8 mouse cellular contexts compared by ENCODE assay signal in the genomic region with DNA sequence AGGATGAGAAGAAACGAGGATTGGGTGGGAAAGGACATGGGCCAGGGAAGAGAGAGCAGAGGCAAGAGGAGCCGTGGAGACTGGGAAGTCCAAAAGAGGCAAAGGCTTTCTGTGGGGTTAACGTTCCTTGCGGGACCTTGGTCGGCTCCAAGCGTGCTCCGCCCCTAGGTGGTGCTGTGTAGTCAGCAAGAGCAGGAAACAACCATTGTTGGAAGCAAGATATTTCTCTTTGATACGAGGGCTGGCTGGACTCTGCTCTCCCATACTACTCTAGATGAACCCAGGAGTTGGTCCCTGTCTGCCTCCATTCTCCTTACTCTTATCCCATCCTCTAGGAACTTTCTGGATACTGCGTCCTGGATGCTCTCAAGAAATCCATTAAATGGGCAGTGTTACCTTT.
A peak's percentile ranks its signal among the peaks of the same experiment; 100 is the strongest.
DNase-seq lines count a peak whose midpoint lies in the region; ATAC-seq lines count a peak whose summit lies in the region.

No protein-coding gene starts in this region.

- H3K27me3 ChIP-seq in midbrain, embryonic 10.5 days (ENCODE audit: low read depth, poor library complexity, severe bottlenecking), result no peaks in the 10 kb centered on the region
- no peaks in the 10 kb centered on the region for H3K27me3 ChIP-seq in midbrain, embryonic 16.5 days (ENCODE audit: control insufficient read depth, insufficient read depth, low read depth, low read length)
- H3K27me3 ChIP-seq in limb, embryonic 10.5 days (ENCODE audit: low read depth, poor library complexity, severe bottlenecking), result no peaks in the 10 kb centered on the region

- no peak for ATAC-seq in midbrain, embryonic 16.5 days

- no peaks in the 10 kb centered on the region for H3K36me3 ChIP-seq in midbrain, embryonic 10.5 days
- H3K36me3 ChIP-seq in midbrain, embryonic 16.5 days (ENCODE audit: control insufficient read depth, insufficient read depth, low read length), result no peaks in the 10 kb centered on the region
- H3K36me3 ChIP-seq in limb, embryonic 10.5 days, result no peaks in the 10 kb centered on the region

- H3K4me1 ChIP-seq in midbrain, embryonic 10.5 days, result 0 out of 2 replicates have a peak, but pooled peaks cover 3% of the 10 kb centered on the region
- no peaks in the 10 kb centered on the region for H3K4me1 ChIP-seq in midbrain, embryonic 16.5 days (ENCODE audit: control insufficient read depth, insufficient read depth, low read length)
- H3K4me1 ChIP-seq in limb, embryonic 10.5 days, result no peaks in the 10 kb centered on the region

- no peak overlapping the region for H3K4me3 ChIP-seq in midbrain, embryonic 10.5 days
- no peak overlapping the region for H3K4me3 ChIP-seq in midbrain, embryonic 16.5 days (ENCODE audit: low read depth, low read length)
- no peak overlapping the region for H3K4me3 ChIP-seq in limb, embryonic 10.5 days

- no peak overlapping the region for H3K9ac ChIP-seq in midbrain, embryonic 16.5 days (ENCODE audit: low read depth, low read length)

- 44% methylated on average over 9 of the region's 9 CpGs for WGBS in midbrain, embryonic 10.5 days
- 24% methylated on average over 9 of the region's 9 CpGs for WGBS in midbrain, embryonic 16.5 days
- WGBS in limb, embryonic 10.5 days, result 33% methylated on average over 9 of the region's 9 CpGs

- H3K9me3 ChIP-seq in midbrain, embryonic 10.5 days (replicated peaks), result no peaks in the 10 kb centered on the region
- no peaks in the 10 kb centered on the region for H3K9me3 ChIP-seq in midbrain, embryonic 16.5 days (replicated peaks; ENCODE audit: control insufficient read depth, low read length, poor library complexity, severe bottlenecking)
- no peaks in the 10 kb centered on the region for H3K9me3 ChIP-seq in limb, embryonic 10.5 days (replicated peaks)

- no peak overlapping the region for H3K27ac ChIP-seq in midbrain, embryonic 10.5 days (replicated peaks)
- H3K27ac ChIP-seq in midbrain, embryonic 16.5 days (ENCODE audit: low read length), result no peak overlapping the region
- H3K27ac ChIP-seq in limb, embryonic 10.5 days, result no peak overlapping the region

- intact Hi-C loops in gastrocnemius, postnatal 14 days (cut with DNase I; ENCODE audit: low total_unique reads), result loop anchor here (5.0 kb wide), 1 partner anchor 383 kb away; no protein-coding TSS in a partner anchor

- no peak overlapping the region for H3K4me2 ChIP-seq in midbrain, embryonic 16.5 days (ENCODE audit: low read length)

- DNase-seq in midbrain, embryonic 10.5 days (ENCODE audit: low spot score), result peak; percentile 57
- DNase-seq in cerebellum, postnatal 36 days, result peak; percentile 49
- peak; percentile 72 for DNase-seq in gastrocnemius, postnatal 14 days
- DNase-seq in kidney, adult 9 months, result peak; percentile 79
- peak; percentile 69 for DNase-seq in limb, embryonic 10.5 days (ENCODE audit: low spot score)
- DNase-seq in ovary, postnatal 36 days (ENCODE audit: low spot score), result peak; percentile 72
- peak; percentile 79 for DNase-seq in urinary bladder, postnatal 25 days (ENCODE audit: low spot score)
